In genomic region chr16:52012984-52013383, GRCm38 (mm10) we compare ENCODE assay signal across 21 mouse cellular contexts. TPM values are rescaled to one million over a fixed set of nuclear protein-coding genes. Genes with fewer than 3 reads are reported as not detected.
DNase-seq lines count a peak whose midpoint lies in the region; ATAC-seq and TF ChIP-seq lines count a peak whose summit lies in the region.
"Had no signal": no experiment of that assay in that cellular context is flagged by ENCODE, and none has a peak within 500 bp of the region (broad histone marks: within the 10 kb centered on the region; RNA-seq: fewer than 3 reads in every experiment).

No protein-coding gene starts in this region.

- DNase-seq in kidney, adult 11 months = peak; percentile 58
- DNase-seq in NIH3T3 (ENCODE audit: low read depth) = peak; percentile 13
- peak; percentile 63 for DNase-seq in fat pad, adult 2 months (ENCODE audit: extremely low read depth, low read depth, low spot score)
- DNase-seq in kidney, postnatal 14 days = peak; percentile 85
- DNase-seq in gastrocnemius, postnatal 36 days = no peak
- DNase-seq in spleen, postnatal 10 days (ENCODE audit: low spot score in 2 of 2) = no peak
- DNase-seq: cerebellum, postnatal 14 days; gastrocnemius, adult 2 months; layer of hippocampus, postnatal 36 days; liver, embryonic 13.5 days; right cerebral cortex, postnatal 4 days; thymus, adult 2 months had no signal

- H3K4me1 ChIP-seq in kidney, embryonic 15.5 days = peaks cover 6% of the 10 kb centered on the region; the same call in 1 of the 2 replicates
- H3K4me1 ChIP-seq in intestine, postnatal 0 days (replicated peaks; ENCODE audit: control insufficient read depth, insufficient read depth, low read length) = no peaks in the 10 kb centered on the region
- H3K4me1 ChIP-seq: hindbrain, embryonic 12.5 days; intestine, embryonic 15.5 days; liver, embryonic 13.5 days; neural tube, embryonic 12.5 days had no signal

- no peak overlapping the region for H3K4me2 ChIP-seq in kidney, embryonic 15.5 days
- no peak overlapping the region for H3K4me2 ChIP-seq in intestine, postnatal 0 days (replicated peaks; ENCODE audit: low read depth)
- H3K4me2 ChIP-seq: hindbrain, embryonic 12.5 days; intestine, embryonic 15.5 days; liver, embryonic 13.5 days; neural tube, embryonic 12.5 days had no signal

- H3K9ac ChIP-seq in kidney, embryonic 15.5 days = no peak overlapping the region
- H3K9ac ChIP-seq in intestine, postnatal 0 days (ENCODE audit: low read depth, low read length) = no peak overlapping the region
- H3K9ac ChIP-seq: hindbrain, embryonic 12.5 days; intestine, embryonic 15.5 days; liver, embryonic 13.5 days; neural tube, embryonic 12.5 days had no signal

- H3K4me3 ChIP-seq in kidney, embryonic 15.5 days (replicated peaks) = no peak overlapping the region
- no peak overlapping the region for H3K4me3 ChIP-seq in intestine, postnatal 0 days (ENCODE audit: low read depth, low read length)
- H3K4me3 ChIP-seq: gastrocnemius, adult 2 months; heart, adult 2 months; hindbrain, embryonic 12.5 days; intestine, embryonic 15.5 days; limb, embryonic 10.5 days; liver, embryonic 13.5 days; neural tube, embryonic 12.5 days had no signal

- ATAC-seq in kidney, embryonic 15.5 days (replicated peaks; ENCODE audit: low FRiP score) = no peak
- no peak for ATAC-seq in intestine, postnatal 0 days
- ATAC-seq: forebrain, embryonic 16.5 days; intestine, embryonic 15.5 days had no signal

- TF ChIP-seq CTCF in intestine, postnatal 0 days (IDR thresholded peaks at IDR 0.05; ENCODE audit: low read depth) = no peak

- H3K9me3 ChIP-seq in kidney, embryonic 15.5 days (replicated peaks) = no peaks in the 10 kb centered on the region
- no peaks in the 10 kb centered on the region for H3K9me3 ChIP-seq in intestine, postnatal 0 days (ENCODE audit: control insufficient read depth)
- H3K9me3 ChIP-seq: hindbrain, embryonic 12.5 days; intestine, embryonic 15.5 days; limb, embryonic 10.5 days; liver, embryonic 13.5 days; neural tube, embryonic 12.5 days had no signal

- intact Hi-C loops in gastrocnemius, postnatal 36 days (cut with DNase I) = no loop called here

- no peak overlapping the region for H3K27ac ChIP-seq in kidney, embryonic 15.5 days
- no peak overlapping the region for H3K27ac ChIP-seq in intestine, postnatal 0 days (ENCODE audit: low read depth, low read length)
- H3K27ac ChIP-seq: gastrocnemius, adult 2 months; heart, adult 2 months; hindbrain, embryonic 12.5 days; intestine, embryonic 15.5 days; limb, embryonic 10.5 days; liver, embryonic 13.5 days; neural tube, embryonic 12.5 days had no signal

- H3K27me3 ChIP-seq in kidney, embryonic 15.5 days = no peaks in the 10 kb centered on the region
- H3K27me3 ChIP-seq in intestine, postnatal 0 days (replicated peaks; ENCODE audit: control insufficient read depth, insufficient read depth, low read length) = no peaks in the 10 kb centered on the region
- H3K27me3 ChIP-seq: CH12.LX; hindbrain, embryonic 12.5 days; intestine, embryonic 15.5 days; liver, embryonic 13.5 days; neural tube, embryonic 12.5 days had no signal

- H3K36me3 ChIP-seq in kidney, embryonic 15.5 days = no peaks in the 10 kb centered on the region
- no peaks in the 10 kb centered on the region for H3K36me3 ChIP-seq in intestine, postnatal 0 days (ENCODE audit: control insufficient read depth, insufficient read depth)
- H3K36me3 ChIP-seq: hindbrain, embryonic 12.5 days; intestine, embryonic 15.5 days; limb, embryonic 10.5 days; liver, embryonic 13.5 days; neural tube, embryonic 12.5 days had no signal

- WGBS in kidney, embryonic 15.5 days = 48% methylated on average over 3 of the region's 3 CpGs
- 74% methylated on average over 3 of the region's 3 CpGs for WGBS in intestine, postnatal 0 days

RNA-seq across cellular contexts. Expression of gene Cblb, which starts 18.0 kb away (rescaled TPM):
- 18.1 and 19.3 TPM in 2 replicates for polyA plus RNA-seq in kidney, embryonic 15.5 days (2015; fragmentation: Nextera tagmentation; extraction: Ambion mirVana)
- total RNA-seq in gastrocnemius, postnatal 36 days (2021) = 10 to 100 TPM; 14.9 to 17.4 TPM
- 3.7 and 4.4 TPM in 2 replicates for polyA plus RNA-seq in intestine, postnatal 0 days (2015; fragmentation: Nextera tagmentation; extraction: Ambion mirVana)

Comparison
In these comparisons a context has a peak if more than half of its experiments do, and no peak if none do; other contexts are left out.
1. DNase-seq: peak in kidney, adult 11 months (single experiment), NIH3T3 (single experiment), fat pad, adult 2 months (single experiment) and kidney, postnatal 14 days (single experiment); none in gastrocnemius, postnatal 36 days (0 of 2) and spleen, postnatal 10 days (0 of 2).